Mouse (Mus musculus): ENCODE results near the gene Dscam.

DNA sequence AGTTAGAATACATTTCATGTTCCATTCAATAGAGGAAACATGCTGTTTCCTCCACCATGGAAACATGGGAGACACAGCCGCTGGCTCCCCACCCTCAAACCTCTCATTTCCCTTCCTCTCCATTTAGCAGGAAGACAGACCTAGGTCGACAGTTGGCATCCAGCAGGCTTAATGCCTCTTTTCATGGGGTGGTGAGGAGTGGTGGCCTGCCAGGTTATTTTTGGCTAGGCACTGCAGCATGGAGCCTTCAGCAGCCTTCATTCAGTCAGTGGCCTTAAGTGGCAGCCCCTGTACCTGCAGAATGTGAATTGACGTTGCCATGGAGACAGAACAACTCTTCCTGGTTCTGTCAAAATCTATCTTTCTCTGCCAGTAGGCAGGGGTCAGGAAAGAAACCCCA lies 243.6 kb downstream of the Dscam start:
- TF ChIP-seq POLR2A (IDR thresholded peaks at IDR 0.05; ENCODE audit: extremely low read depth, insufficient read depth, low read length) (no peak), CTCF (IDR thresholded peaks at IDR 0.05; ENCODE audit: low read depth, low read length) (no peak)
